Mouse (Mus musculus) heart, adult 2 months (tissue): ENCODE data around the gene Smu1. TPM values are rescaled to one million over a fixed set of nuclear protein-coding genes. Genes with fewer than 3 reads are reported as not detected.

Experiments
- DNase-seq, 2 experiments: peaks; one replicate each; pipeline ENCODE4 v3.0.0; 2021
- H3K27ac ChIP-seq: fragments of 200-600 bp; 2 replicates; pipeline ENCODE4 v1.8.1; 2022
- H3K27me3 ChIP-seq: fragments of 200-500 bp; 2 replicates; pipeline ENCODE4 v1.6.1; 2012; ENCODE audit warnings: mild to moderate bottlenecking, low read length, inconsistent platforms, mixed read lengths; ENCODE audit not compliant: control insufficient read depth, insufficient read depth
- H3K36me3 ChIP-seq: fragments of 200-500 bp; 2 replicates; pipeline ENCODE4 v1.6.1; 2012; ENCODE audit warnings: low read length, inconsistent platforms; ENCODE audit not compliant: control insufficient read depth, insufficient read depth
- H3K4me1 ChIP-seq: fragments of 200-500 bp; 2 replicates; pipeline ENCODE4 v1.6.1; 2011; ENCODE audit warnings: low read length; ENCODE audit not compliant: control insufficient read depth, insufficient read depth
- H3K4me3 ChIP-seq: fragments of 200-600 bp; 2 replicates; pipeline ENCODE4 v1.8.1; 2022
- H3K79me2 ChIP-seq: fragments of 200-500 bp; replicated peaks from 2 replicates; pipeline ENCODE4 v1.6.1; 2012; ENCODE audit warnings: mild to moderate bottlenecking, inconsistent platforms, low read length, moderate library complexity, mixed read lengths; ENCODE audit not compliant: control insufficient read depth, insufficient read depth
- H3K9ac ChIP-seq: fragments of 200-500 bp; 2 replicates; pipeline ENCODE4 v1.6.1; 2012; ENCODE audit warnings: low read depth, mild to moderate bottlenecking, control low read depth, inconsistent platforms, low read length, mixed read lengths
- CTCF ChIP-seq: fragments of 200-600 bp; IDR thresholded peaks from 2 replicates; pipeline ENCODE4 v1.8.1; 2022; ENCODE audit warnings: antibody characterized with exemption, mild to moderate bottlenecking, moderate library complexity
- EP300 ChIP-seq: fragments of 200-500 bp; IDR thresholded peaks from 2 replicates; pipeline ENCODE4 v1.6.1; 2011; ENCODE audit warnings: low read depth, low read length, control low read depth; ENCODE audit not compliant: insufficient read depth
- POLR2A ChIP-seq: fragments of 200-500 bp; IDR thresholded peaks from 2 replicates; pipeline ENCODE4 v1.6.1; 2011; ENCODE audit warnings: mild to moderate bottlenecking, low read depth, low read length, control low read depth; ENCODE audit not compliant: insufficient read depth
- WGBS: fragments of 180-500 bp; shearing (Covaris S2); methylation state at CpG from one replicate; pipeline ENCODE4 v1.1.7; 2018; 5-methylcytosine and 5-hydroxymethylcytosine counted together
- intact Hi-C: fragments of 180-260 bp; cut with DNase I; formaldehyde crosslinking; loops from one replicate; pipeline ENCODE4 v1.15.1; 2025
- polyA plus RNA-seq: library from polyadenylated mRNA; depleted of rRNA; stranded (reverse); fragments of >200 nt; gene quantifications from 2 replicates; pipeline ENCODE4 v1.2.3, GENCODE M21; 2012
- total RNA-seq, 2 experiments: library from RNA; stranded (reverse); gene quantifications; 2 replicates each; pipeline ENCODE4 v1.2.3; 2021

The Smu1 gene
- total and polyA plus RNA-seq, 3 experiments, result 13.8 to 31.7 (median 27.0) TPM

DNA sequence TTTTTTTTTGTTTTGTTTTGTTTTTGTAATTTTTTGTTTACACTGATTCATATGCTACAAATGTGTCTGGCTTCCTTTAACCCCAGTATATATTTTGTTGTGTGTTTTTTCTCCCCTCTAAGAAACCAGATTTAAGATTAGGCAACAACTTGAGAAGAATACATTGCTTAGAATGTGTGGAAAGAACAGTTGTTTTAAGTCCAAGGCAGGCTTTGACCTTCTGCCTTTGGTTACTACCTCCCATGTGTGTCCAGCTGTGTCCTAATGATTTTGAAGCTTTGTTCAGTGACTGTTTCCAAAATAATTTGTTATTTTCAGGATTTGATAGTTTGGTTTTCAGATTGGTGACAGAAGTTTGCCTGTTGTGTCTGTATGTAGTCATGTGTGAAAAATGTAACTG is 26.5 kb downstream of the Smu1 start:
- Histone ChIP-seq H3K4me3 (no peak overlapping the region), H3K36me3 (peaks cover 62% of the 10 kb centered on the region), H3K4me1 (peaks cover 2% of the 10 kb centered on the region), H3K9ac (no peak overlapping the region), H3K79me2 (no peaks in the 10 kb centered on the region), H3K27ac (no peak overlapping the region), H3K27me3 (no peaks in the 10 kb centered on the region)
- TF ChIP-seq EP300 (no peak), CTCF (no peak), POLR2A (no peak)
- no peak for DNase-seq
- intact Hi-C loops, result no loop called here

DNA sequence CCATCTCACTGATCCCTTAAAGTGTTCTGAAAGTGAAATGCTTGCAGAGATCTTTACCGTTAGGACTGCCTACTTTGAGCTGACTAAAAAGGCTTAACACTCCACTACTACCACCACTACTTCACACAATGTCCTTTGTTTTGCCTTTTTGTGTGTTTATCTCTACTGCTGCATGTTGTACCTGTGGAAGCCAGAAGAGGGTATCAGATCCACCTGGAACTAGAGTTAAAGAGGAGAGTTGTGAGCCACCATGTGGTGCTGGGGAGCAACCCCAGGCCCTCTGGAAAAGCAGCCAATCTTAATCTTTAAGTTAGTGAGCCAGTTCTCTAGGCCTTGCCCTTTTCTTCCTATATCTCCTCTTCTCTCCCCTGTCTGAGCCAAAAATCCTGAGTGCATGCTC is 30.5 kb downstream of the Smu1 start:
- H3K27me3 ChIP-seq, result no peaks in the 10 kb centered on the region
- intact Hi-C loops, result loop anchor here (10.0 kb wide), 1 partner anchor 738 kb away; the partner anchor contains the start of genes Kif24 and Nudt2
- WGBS, result 69% methylated on average over 1 of the region's 1 CpGs
- no peak for DNase-seq
- H3K79me2 ChIP-seq, result no peaks in the 10 kb centered on the region; the same call in 1 of the 2 replicates
- H3K27ac ChIP-seq, result no peak overlapping the region
- H3K4me3 ChIP-seq, result no peak overlapping the region
- TF ChIP-seq CTCF, result no peak
- no peak for TF ChIP-seq EP300
- TF ChIP-seq POLR2A, result no peak
- no peak overlapping the region for H3K9ac ChIP-seq
- H3K4me1 ChIP-seq, result peaks cover 2% of the 10 kb centered on the region
- peaks cover 69% of the 10 kb centered on the region for H3K36me3 ChIP-seq

DNA sequence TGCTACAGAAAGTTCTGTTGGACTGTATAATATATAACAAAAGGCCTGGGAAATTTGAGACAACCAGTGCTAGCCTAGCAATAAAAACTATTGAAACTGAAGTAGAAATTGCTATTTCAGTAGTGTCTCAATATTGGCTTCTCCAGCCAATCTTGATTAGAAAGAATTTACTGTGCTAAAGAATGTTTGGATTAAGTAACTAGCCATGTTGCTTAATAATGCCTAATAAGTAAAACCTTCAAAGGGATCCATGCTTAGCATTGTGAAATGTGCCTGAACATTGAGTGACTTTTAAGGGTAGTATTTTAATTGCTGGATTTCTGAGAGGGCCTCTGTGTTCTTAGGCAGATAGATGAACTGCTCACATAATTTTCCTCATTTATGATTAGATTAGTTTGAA is 32.2 kb downstream of the Smu1 start:
- DNase-seq, result no peak
- H3K36me3 ChIP-seq, result peaks cover 63% of the 10 kb centered on the region
- intact Hi-C loops, result loop anchor here (10.0 kb wide), 1 partner anchor 739 kb away; the partner anchor contains the start of genes Kif24 and Nudt2

DNA sequence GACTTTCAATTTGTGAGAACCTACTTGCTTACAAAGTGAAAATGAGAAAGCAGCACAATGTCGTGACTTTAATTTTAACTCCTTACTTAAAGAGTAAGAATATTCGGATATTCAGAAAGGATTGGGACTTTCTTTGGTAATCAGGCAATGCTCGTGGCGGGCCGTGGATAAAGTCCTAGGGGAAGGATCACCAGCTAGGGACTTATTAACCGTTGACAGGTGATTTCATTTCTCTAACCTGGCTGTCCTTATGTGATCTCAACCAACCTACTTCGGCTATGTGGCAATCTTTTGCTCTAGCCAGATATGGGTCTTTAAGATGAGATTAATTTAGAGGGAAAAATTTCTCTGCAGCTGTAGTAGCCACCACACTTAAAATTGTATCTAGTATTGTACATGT is 32.6 kb downstream of the Smu1 start:
- H3K27ac ChIP-seq, result no peak overlapping the region
- intact Hi-C loops, result loop anchor here (10.0 kb wide), 1 partner anchor 740 kb away; the partner anchor contains the start of genes Kif24 and Nudt2
- DNase-seq, result no peak
- peak overlapping the region; percentile 75 for H3K4me3 ChIP-seq
- no peak overlapping the region for H3K9ac ChIP-seq
- H3K27me3 ChIP-seq, result no peaks in the 10 kb centered on the region
- peaks cover 62% of the 10 kb centered on the region for H3K36me3 ChIP-seq
- no peaks in the 10 kb centered on the region; the same call in 1 of the 2 replicates for H3K79me2 ChIP-seq
- peaks cover 8% of the 10 kb centered on the region for H3K4me1 ChIP-seq
- 52% methylated on average over 7 of the region's 7 CpGs for WGBS
- no peak for TF ChIP-seq POLR2A
- TF ChIP-seq EP300, result no peak
- TF ChIP-seq CTCF, result no peak

More for the DNA sequence above, 32.2 kb downstream of the Smu1 start:
- no peaks in the 10 kb centered on the region for H3K27me3 ChIP-seq
- no peak overlapping the region for H3K27ac ChIP-seq
- no peak overlapping the region; the same call in 1 of the 2 replicates for H3K4me3 ChIP-seq
- no peak overlapping the region for H3K9ac ChIP-seq
- peaks cover 8% of the 10 kb centered on the region for H3K4me1 ChIP-seq
- no peaks in the 10 kb centered on the region; the same call in 1 of the 2 replicates for H3K79me2 ChIP-seq
- TF ChIP-seq EP300, result no peak
- TF ChIP-seq CTCF, result no peak
- TF ChIP-seq POLR2A, result no peak

DNA sequence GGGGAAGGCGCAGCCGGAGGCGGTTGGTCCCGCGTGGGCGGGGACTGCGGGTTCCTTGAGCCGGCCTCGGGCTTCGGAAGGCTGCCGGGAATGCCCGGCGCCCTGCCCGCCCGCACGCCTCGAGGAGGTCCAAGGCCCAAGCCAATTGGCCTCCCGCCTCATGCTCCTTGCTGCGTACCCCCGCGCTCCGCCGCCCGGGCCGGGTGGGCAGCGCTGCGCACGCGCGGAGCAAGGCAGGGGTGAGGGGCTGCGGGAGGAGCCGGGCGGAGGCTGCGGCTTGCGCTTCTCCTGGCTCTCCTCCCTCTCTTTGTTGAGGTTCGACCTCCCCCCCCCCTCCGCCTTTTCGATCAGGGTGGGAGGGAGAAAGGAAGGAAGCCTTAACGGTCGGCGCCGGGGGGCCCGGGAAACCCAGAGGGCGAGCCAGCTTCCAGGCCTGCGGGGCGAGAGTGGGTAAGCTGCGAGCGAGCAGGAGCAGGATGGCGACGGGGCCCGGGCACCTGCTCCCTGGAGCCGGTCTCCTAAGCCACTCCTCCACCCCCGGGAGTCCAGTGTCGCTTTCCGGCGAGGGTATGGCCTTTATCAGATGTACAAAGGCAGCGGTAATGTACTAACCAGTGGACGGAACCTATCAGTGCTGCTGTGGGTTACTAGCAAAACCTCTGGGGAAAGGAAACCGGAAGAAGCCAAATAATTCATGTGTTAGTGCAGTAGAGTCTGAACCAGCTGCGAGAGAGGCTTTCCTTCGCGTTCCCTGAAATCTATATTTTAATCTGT is 34.8 kb downstream of the Smu1 start:
- Histone ChIP-seq H3K4me1 (peaks cover 8% of the 10 kb centered on the region), H3K27ac (peak overlapping the region; percentile 100), H3K4me3 (peak overlapping the region; percentile 75), H3K9ac (peak overlapping the region; percentile 98), H3K27me3 (no peaks in the 10 kb centered on the region), H3K79me2 (no peaks in the 10 kb centered on the region; the same call in 1 of the 2 replicates), H3K36me3 (peaks cover 48% of the 10 kb centered on the region)
- intact Hi-C loops, result loop anchor here (1.0 to 10.0 kb wide), 2 partner anchors 20 to 742 kb away; partner anchors contain the start of genes Aptx, Kif24 and Nudt2
- under 1% methylated on average over 59 of the region's 62 CpGs for WGBS
- peak; percentile 55 for TF ChIP-seq POLR2A
- peak; percentile 9; the same call in 1 of the 2 replicates for TF ChIP-seq EP300
- no peak for TF ChIP-seq CTCF
- peak in 1 of 2 experiments; percentile 81 for DNase-seq
